Mouse (Mus musculus): ENCODE measurements around the gene Capn1. TPM values are rescaled to one million over a fixed set of nuclear protein-coding genes. Genes with fewer than 3 reads are reported as not detected.

The Capn1 gene
- polyA plus RNA-seq, 1 experiment from 2014 or later, result 3.3 TPM

GRCm38 (mm10) chr19:5955704-5956670 is 59.7 kb downstream of the Capn1 start:
- H3K4me1 ChIP-seq, result no peaks in the 10 kb centered on the region
- no peak overlapping the region for H3K27ac ChIP-seq
- H3K27me3 ChIP-seq (replicated peaks), result no peaks in the 10 kb centered on the region
- WGBS, result 90% methylated on average over 28 of the region's 28 CpGs
- H3K9ac ChIP-seq, result no peak overlapping the region
- no peak overlapping the region for H3K4me2 ChIP-seq
- H3K4me3 ChIP-seq, result no peak overlapping the region
- ATAC-seq (replicated peaks), result no peak
- no peaks in the 10 kb centered on the region for H3K9me3 ChIP-seq
- 0 out of 2 replicates have a peak, but pooled peaks cover 6% of the 10 kb centered on the region for H3K36me3 ChIP-seq (replicated peaks)

- no peak overlapping the region for H3K27ac ChIP-seq
- no peak overlapping the region for H3K4me3 ChIP-seq
- ATAC-seq (replicated peaks), result no peak
- H3K4me1 ChIP-seq, result no peaks in the 10 kb centered on the region
- H3K27me3 ChIP-seq (replicated peaks), result no peaks in the 10 kb centered on the region
- H3K9ac ChIP-seq, result no peak overlapping the region
- 0 out of 2 replicates have a peak, but pooled peaks cover 6% of the 10 kb centered on the region for H3K36me3 ChIP-seq (replicated peaks)
- WGBS, result 98% methylated on average over 10 of the region's 10 CpGs
- H3K4me2 ChIP-seq, result no peak overlapping the region
- no peaks in the 10 kb centered on the region for H3K9me3 ChIP-seq
Measured at GRCm38 (mm10) chr19:5954936-5955335, 60.8 kb downstream of the Capn1 start.

DNA sequence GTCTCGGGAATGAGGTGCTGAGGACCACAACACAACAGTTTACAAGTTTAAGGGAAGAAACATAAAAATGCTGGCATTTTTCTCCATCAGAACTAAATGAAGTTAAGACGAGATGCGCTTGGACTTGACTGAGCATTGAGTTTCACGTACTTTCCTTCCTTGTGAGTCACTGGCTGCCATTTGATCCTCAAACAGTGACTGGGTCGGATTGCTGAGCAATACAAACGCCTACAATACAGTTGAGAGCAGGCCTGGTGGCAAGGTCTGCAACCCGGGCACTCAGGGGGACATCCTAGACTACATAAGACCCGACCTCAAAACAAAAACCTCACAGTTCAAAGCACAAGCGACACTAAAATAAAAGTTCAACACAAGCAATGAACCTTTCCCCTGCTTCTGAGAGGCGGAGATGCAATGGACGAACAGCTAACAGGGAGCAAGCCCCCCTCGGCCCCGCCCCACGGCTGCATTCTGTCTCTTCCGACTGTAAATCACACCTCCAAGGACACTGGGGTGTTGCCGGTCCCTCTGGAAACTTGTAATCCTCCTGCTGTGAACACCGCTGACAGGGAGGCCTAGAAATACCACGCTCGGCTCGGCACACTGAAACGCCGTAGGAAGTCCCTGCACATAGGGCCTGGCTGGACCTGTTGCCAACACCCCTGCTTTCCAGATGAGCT is 61.5 kb downstream of the Capn1 start:
- Histone ChIP-seq H3K4me3 (no peak overlapping the region), H3K27me3 (replicated peaks) (no peaks in the 10 kb centered on the region), H3K9ac (no peak overlapping the region), H3K4me1 (no peaks in the 10 kb centered on the region), H3K4me2 (no peak overlapping the region), H3K36me3 (replicated peaks) (0 out of 2 replicates have a peak, but pooled peaks cover 6% of the 10 kb centered on the region), H3K9me3 (no peaks in the 10 kb centered on the region), H3K27ac (no peak overlapping the region)
- no peak for ATAC-seq (replicated peaks)
- WGBS, result 92% methylated on average over 22 of the region's 22 CpGs

- H3K36me3 ChIP-seq (replicated peaks), result 0 out of 2 replicates have a peak, but pooled peaks cover 6% of the 10 kb centered on the region
- 93% methylated on average over 19 of the region's 19 CpGs for WGBS
- H3K4me1 ChIP-seq, result no peaks in the 10 kb centered on the region
- no peak overlapping the region for H3K27ac ChIP-seq
- no peaks in the 10 kb centered on the region for H3K27me3 ChIP-seq (replicated peaks)
- H3K4me2 ChIP-seq, result no peak overlapping the region
- no peak for ATAC-seq (replicated peaks)
- H3K9me3 ChIP-seq, result no peaks in the 10 kb centered on the region
- no peak overlapping the region for H3K9ac ChIP-seq
- H3K4me3 ChIP-seq, result no peak overlapping the region
Measured at GRCm38 (mm10) chr19:5953201-5953770, 62.4 kb downstream of the Capn1 start.

DNA sequence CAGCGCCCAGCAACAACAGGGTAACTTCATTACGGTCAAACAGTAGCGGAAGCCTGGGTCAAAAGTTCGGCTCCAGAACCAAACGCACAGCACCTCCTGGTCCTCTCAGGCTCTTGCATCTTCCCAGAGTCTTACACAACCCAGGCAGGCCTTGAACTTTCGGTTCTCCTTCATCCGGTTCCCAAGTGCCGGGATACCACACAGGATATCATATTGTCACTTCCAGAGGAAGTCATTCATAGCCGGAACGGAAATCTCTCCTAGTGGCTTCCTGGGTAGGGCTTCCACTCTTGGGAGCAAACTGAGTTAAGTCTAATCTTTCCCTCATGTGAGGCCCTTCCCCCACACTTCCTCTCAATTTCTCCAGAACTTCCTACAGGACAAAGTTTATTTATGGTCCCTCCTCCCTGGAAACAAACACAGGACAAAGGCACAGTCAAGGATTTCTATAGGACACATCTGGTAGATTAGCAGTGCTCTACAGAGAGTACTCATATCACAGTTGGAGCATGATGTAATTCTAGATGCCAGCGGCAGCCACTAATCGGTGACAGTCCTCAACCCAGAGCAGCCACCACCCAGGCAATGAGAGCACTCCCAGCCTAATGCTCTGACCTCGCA is 63.5 kb downstream of the Capn1 start:
- no peaks in the 10 kb centered on the region for H3K4me1 ChIP-seq
- H3K9ac ChIP-seq, result no peak overlapping the region
- no peak overlapping the region for H3K4me2 ChIP-seq
- H3K27me3 ChIP-seq (replicated peaks), result no peaks in the 10 kb centered on the region
- H3K4me3 ChIP-seq, result no peak overlapping the region
- 91% methylated on average over 13 of the region's 13 CpGs for WGBS
- no peak overlapping the region for H3K27ac ChIP-seq
- H3K9me3 ChIP-seq, result no peaks in the 10 kb centered on the region
- H3K36me3 ChIP-seq (replicated peaks), result 0 out of 2 replicates have a peak, but pooled peaks cover 6% of the 10 kb centered on the region
- no peak for ATAC-seq (replicated peaks)

GRCm38 (mm10) chr19:5951631-5952030 is 64.1 kb downstream of the Capn1 start:
- Histone ChIP-seq H3K4me1 (no peaks in the 10 kb centered on the region), H3K27ac (no peak overlapping the region), H3K9ac (no peak overlapping the region), H3K4me2 (no peak overlapping the region), H3K36me3 (replicated peaks) (0 out of 2 replicates have a peak, but pooled peaks cover 6% of the 10 kb centered on the region), H3K9me3 (no peaks in the 10 kb centered on the region), H3K4me3 (no peak overlapping the region), H3K27me3 (replicated peaks) (no peaks in the 10 kb centered on the region)
- WGBS, result 93% methylated on average over 16 of the region's 16 CpGs
- ATAC-seq (replicated peaks), result no peak

DNA sequence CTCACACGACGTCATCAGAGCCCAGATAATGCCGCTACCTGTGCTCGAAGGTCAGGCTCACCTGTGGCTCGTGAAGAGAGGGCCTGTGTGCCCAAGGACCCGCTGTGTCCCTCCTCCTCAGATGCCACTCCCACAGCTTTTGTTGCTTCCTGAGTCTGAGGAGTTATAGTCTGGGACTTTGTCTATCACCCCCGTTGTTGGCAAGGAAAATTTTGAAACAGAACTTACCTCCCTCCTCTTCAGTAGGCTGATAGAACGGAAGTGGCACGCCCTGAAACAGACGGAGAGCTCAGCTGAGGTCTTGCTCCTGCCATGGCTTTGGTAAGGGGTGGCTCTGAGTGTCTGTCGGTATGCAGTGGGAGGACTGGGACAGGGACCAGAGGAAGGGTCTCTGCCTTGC is 65.5 kb downstream of the Capn1 start:
- Histone ChIP-seq H3K36me3 (replicated peaks) (0 out of 2 replicates have a peak, but pooled peaks cover 6% of the 10 kb centered on the region), H3K4me2 (no peak overlapping the region), H3K27me3 (replicated peaks) (no peaks in the 10 kb centered on the region), H3K9me3 (no peaks in the 10 kb centered on the region), H3K9ac (no peak overlapping the region), H3K4me1 (no peaks in the 10 kb centered on the region), H3K4me3 (no peak overlapping the region), H3K27ac (no peak overlapping the region)
- ATAC-seq (replicated peaks), result no peak
- 94% methylated on average over 11 of the region's 11 CpGs for WGBS

GRCm38 (mm10) chr19:5945891-5946290 is 69.8 kb downstream of the Capn1 start:
- 85% methylated on average over 8 of the region's 8 CpGs for WGBS
- H3K4me1 ChIP-seq, result no peaks in the 10 kb centered on the region
- no peak for ATAC-seq (replicated peaks)
- no peak overlapping the region for H3K4me3 ChIP-seq
- H3K27me3 ChIP-seq (replicated peaks), result no peaks in the 10 kb centered on the region
- no peak overlapping the region for H3K27ac ChIP-seq
- no peak overlapping the region for H3K9ac ChIP-seq
- H3K9me3 ChIP-seq, result no peaks in the 10 kb centered on the region
- H3K4me2 ChIP-seq, result no peak overlapping the region
- no peaks in the 10 kb centered on the region for H3K36me3 ChIP-seq (replicated peaks)

DNA sequence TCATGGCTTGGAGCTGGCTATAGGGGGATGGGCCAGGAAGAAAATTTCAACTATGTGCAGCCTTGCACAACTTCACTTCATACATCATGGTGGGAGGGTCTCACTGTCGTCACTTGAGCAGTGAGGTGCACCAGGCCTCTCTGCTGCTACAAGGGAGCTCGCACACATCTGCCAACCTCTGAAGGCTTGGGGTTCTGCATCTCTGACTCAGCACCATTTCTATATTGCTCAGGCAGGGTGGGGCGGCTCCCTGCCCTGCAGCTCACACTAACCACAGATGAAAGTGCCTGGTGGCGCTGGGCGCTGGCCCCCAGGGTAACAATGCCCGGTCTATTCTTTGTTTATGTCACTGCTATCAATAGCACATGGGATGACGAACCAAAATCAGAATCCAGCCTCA is 70.7 kb downstream of the Capn1 start:
- no peak overlapping the region for H3K9ac ChIP-seq
- ATAC-seq (replicated peaks), result no peak
- no peaks in the 10 kb centered on the region for H3K27me3 ChIP-seq (replicated peaks)
- H3K9me3 ChIP-seq, result no peaks in the 10 kb centered on the region
- H3K4me1 ChIP-seq, result no peaks in the 10 kb centered on the region
- 88% methylated on average over 7 of the region's 7 CpGs for WGBS
- no peak overlapping the region for H3K27ac ChIP-seq
- no peak overlapping the region for H3K4me2 ChIP-seq
- no peak overlapping the region for H3K4me3 ChIP-seq
- no peaks in the 10 kb centered on the region for H3K36me3 ChIP-seq (replicated peaks)

GRCm38 (mm10) chr19:5944145-5944544 is 71.6 kb downstream of the Capn1 start:
- ATAC-seq (replicated peaks), result no peak
- Histone ChIP-seq H3K36me3 (replicated peaks) (no peaks in the 10 kb centered on the region), H3K4me2 (no peak overlapping the region), H3K27ac (no peak overlapping the region), H3K4me1 (no peaks in the 10 kb centered on the region), H3K4me3 (no peak overlapping the region), H3K9ac (no peak overlapping the region), H3K27me3 (replicated peaks) (no peaks in the 10 kb centered on the region), H3K9me3 (no peaks in the 10 kb centered on the region)
- WGBS, result 77% methylated on average over 8 of the region's 8 CpGs

GRCm38 (mm10) chr19:5943404-5943803 is 72.3 kb downstream of the Capn1 start:
- Histone ChIP-seq H3K9me3 (no peaks in the 10 kb centered on the region), H3K4me2 (no peak overlapping the region), H3K27me3 (replicated peaks) (no peaks in the 10 kb centered on the region), H3K4me1 (no peaks in the 10 kb centered on the region; the same call in 1 of the 2 replicates), H3K9ac (no peak overlapping the region), H3K4me3 (no peak overlapping the region), H3K27ac (no peak overlapping the region), H3K36me3 (replicated peaks) (no peaks in the 10 kb centered on the region)
- no peak for ATAC-seq (replicated peaks)
- WGBS, result 92% methylated on average over 15 of the region's 15 CpGs

- H3K27ac ChIP-seq, result no peak overlapping the region
- no peak overlapping the region for H3K9ac ChIP-seq
- H3K4me2 ChIP-seq, result no peak overlapping the region
- H3K4me1 ChIP-seq, result peaks cover 7% of the 10 kb centered on the region
- H3K27me3 ChIP-seq (replicated peaks), result no peaks in the 10 kb centered on the region
- H3K9me3 ChIP-seq, result no peaks in the 10 kb centered on the region
- no peaks in the 10 kb centered on the region for H3K36me3 ChIP-seq (replicated peaks)
- WGBS, result 91% methylated on average over 7 of the region's 7 CpGs
- ATAC-seq (replicated peaks), result no peak
- H3K4me3 ChIP-seq, result no peak overlapping the region
Measured at GRCm38 (mm10) chr19:5942581-5942980, 73.1 kb downstream of the Capn1 start.

Data from midbrain, embryonic 15.5 days (tissue).